Mouse (Mus musculus): Measurements from ENCODE around the gene Tmem88. TPM values are rescaled to one million over a fixed set of nuclear protein-coding genes. Genes with fewer than 3 reads are reported as not detected.

Tmem88 gene
- polyA plus RNA-seq, 1 experiment from 2014 or later: 13.6 TPM

DNA sequence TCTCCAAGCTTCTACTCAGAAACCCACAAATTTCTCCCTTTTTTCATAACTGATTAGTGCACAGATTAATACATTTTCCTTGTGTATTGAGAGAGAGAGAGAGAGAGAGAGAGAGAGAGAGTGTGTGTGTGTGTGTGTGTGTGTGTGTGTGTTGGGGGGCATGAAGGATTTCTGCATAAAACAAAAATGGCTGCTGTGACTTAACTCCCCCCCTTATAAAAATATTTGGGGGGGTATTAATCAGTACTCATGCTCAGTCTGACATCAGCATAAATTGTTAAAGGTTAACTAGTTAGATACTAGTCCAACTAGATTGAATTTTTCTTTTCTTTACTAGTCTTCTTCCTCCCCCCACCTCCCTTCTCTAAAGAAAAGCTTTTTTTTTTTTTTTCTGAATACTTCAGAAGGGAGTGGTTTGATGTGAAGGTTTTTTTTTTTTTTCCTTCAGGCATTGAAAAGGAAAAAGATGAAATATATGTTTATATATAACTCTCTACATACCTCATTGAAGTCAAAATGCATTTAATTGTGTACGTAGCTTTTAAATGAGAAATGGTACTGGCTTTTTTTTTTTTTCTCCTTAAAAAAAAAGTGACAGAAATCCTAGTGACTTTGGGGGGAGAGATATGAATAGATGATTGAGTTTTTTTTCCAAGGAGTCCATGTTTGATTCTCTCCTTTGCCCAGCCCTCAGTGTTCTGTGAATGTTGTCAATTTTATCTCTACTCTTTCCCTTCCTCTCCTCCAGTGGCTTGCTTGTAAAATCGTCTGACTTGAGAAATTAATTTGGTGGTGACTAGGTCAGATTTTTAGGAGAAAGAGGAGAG is 27.8 kb downstream of the Tmem88 start:
- H3K27ac ChIP-seq (replicated peaks; ENCODE audit: low read depth, low read length): peak overlapping the region; percentile 99

DNA sequence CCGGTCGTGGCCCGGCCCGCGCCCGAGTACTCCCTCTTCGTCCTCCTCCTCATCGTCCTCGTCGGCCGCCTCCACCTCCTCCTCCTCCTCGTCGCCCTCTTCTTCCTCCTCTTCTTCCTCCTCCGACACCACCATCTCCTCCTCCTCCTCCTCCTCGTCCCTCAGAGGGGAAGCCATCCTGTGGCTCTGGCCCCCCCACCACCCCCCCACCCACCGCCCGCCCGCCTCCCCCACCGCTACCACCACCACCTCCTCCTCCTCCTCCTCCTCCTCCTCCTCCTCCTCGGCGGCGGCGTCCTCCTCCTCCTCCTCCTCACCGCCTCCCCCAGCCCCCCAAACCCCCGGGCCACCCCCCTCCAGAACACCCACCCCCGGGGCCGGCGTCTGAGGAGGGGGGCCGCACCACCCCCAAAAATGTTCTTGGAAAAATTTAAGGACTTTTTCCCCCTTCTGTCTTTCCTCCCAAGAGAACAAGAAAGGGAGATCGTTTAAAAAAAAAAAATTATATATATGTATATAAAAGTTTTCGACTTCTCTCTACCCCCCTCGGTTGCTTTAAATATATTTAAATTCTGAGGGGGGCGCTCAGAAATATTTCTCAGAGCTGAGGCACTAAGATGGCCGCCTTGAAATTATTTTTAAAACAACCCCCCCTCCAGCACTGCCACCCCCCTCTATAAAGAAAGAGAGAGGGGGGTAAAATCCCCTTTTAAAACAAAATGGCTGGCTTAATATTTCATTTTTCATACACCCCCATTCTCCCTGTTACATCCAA is 28.6 kb downstream of the Tmem88 start, which contains the start of gene Chd3:
Gene Chd3 (minus strand): TSS at position 192 of the 775 bp plus-strand sequence.
- Histone ChIP-seq H3K4me2 (ENCODE audit: low read depth, low read length) (peak within 1 kb of the TSS; percentile 90), H3K36me3 (replicated peaks; ENCODE audit: control insufficient read depth, insufficient read depth, low read depth, low read length) (no peaks in the 10 kb centered on the region; the same call in 1 of the 2 replicates), H3K9ac (replicated peaks; ENCODE audit: low read length) (peak within 1 kb of the TSS; percentile 100), H3K4me1 (ENCODE audit: control insufficient read depth, insufficient read depth, low read length) (peaks cover 12% of the 10 kb centered on the region), H3K9me3 (replicated peaks; ENCODE audit: control insufficient read depth, low read length) (no peaks in the 10 kb centered on the region), H3K27me3 (ENCODE audit: control insufficient read depth, insufficient read depth, low read length) (no peaks in the 10 kb centered on the region), H3K27ac (replicated peaks; ENCODE audit: low read depth, low read length) (peak within 1 kb of the TSS; percentile 99), H3K4me3 (ENCODE audit: low read depth, low read length) (peak within 1 kb of the TSS; percentile 99)
- 10% methylated on average over 6 of the region's 34 CpGs for WGBS
- no peak for ATAC-seq (replicated peaks; ENCODE audit: insufficient number of reproducible peaks, low FRiP score, low TSS enrichment, low read depth)
- peak; percentile 34 for DNase-seq (ENCODE audit: low spot score)

More for the DNA sequence above, 27.8 kb downstream of the Tmem88 start:
- ATAC-seq (replicated peaks; ENCODE audit: insufficient number of reproducible peaks, low FRiP score, low TSS enrichment, low read depth): no peak
- Histone ChIP-seq H3K27me3 (ENCODE audit: control insufficient read depth, insufficient read depth, low read length) (no peaks in the 10 kb centered on the region), H3K4me1 (ENCODE audit: control insufficient read depth, insufficient read depth, low read length) (peaks cover 4% of the 10 kb centered on the region), H3K36me3 (replicated peaks; ENCODE audit: control insufficient read depth, insufficient read depth, low read depth, low read length) (no peaks in the 10 kb centered on the region; the same call in 1 of the 2 replicates), H3K4me2 (ENCODE audit: low read depth, low read length) (peak overlapping the region; percentile 90), H3K9me3 (replicated peaks; ENCODE audit: control insufficient read depth, low read length) (no peaks in the 10 kb centered on the region), H3K4me3 (ENCODE audit: low read depth, low read length) (peak overlapping the region; percentile 99), H3K9ac (replicated peaks; ENCODE audit: low read length) (peak overlapping the region; percentile 100)
- 27% methylated on average over 2 of the region's 2 CpGs for WGBS
- peak; percentile 21 for DNase-seq (ENCODE audit: low spot score)

DNA sequence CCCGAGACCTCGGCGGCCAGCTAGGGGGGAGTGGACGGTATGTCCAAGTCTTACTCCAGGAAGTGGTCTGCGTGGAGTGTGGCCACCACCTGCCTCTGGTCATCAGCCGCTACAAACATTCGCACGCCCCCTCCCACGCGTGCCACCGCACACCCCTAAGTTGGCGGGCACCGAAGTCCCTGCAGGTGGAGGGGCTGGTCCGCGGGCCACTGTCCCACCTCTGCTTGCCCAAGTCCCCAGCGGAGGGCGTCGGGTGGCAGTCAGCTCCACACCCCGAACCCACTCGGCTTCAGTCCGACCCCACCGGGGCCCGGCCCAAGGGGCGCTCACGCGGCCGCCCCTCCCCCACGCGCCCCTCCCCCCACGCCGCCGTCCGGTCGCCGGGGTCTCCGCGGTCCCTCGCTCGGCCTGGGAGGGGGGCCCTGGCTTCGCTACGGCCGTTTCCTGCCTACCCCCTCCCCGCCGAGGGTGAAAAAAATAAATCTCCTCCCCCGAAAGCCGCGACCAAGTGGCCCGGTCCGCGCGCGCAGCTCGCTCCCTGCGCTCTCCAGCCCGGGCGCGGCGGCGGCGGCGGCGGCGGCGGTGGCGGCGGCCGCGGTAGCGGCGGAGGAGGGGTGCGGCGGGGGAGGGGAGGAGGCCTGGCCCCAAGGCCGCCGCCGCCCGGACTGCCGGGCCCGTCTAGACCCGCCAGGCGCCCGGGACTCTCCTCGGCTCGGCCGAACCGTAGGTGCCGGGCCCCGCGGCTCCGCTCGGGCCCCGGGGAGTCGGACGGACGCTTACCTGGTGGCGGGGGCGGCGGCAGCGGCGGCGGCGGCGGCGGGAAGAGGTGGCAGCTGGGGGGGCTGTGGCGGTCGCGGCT is 29.4 kb downstream of the Tmem88 start:
- H3K27me3 ChIP-seq (ENCODE audit: control insufficient read depth, insufficient read depth, low read length): no peaks in the 10 kb centered on the region
- H3K4me1 ChIP-seq (ENCODE audit: control insufficient read depth, insufficient read depth, low read length): peaks cover 13% of the 10 kb centered on the region
- 0 out of 2 replicates have a peak, but pooled peaks have one; percentile 2 for ATAC-seq (replicated peaks; ENCODE audit: insufficient number of reproducible peaks, low FRiP score, low TSS enrichment, low read depth)
- no peaks in the 10 kb centered on the region for H3K9me3 ChIP-seq (replicated peaks; ENCODE audit: control insufficient read depth, low read length)
- peak; percentile 53 for DNase-seq (ENCODE audit: low spot score)
- H3K27ac ChIP-seq (replicated peaks; ENCODE audit: low read depth, low read length): peak overlapping the region; percentile 99
- peaks cover 1% of the 10 kb centered on the region for H3K36me3 ChIP-seq (replicated peaks; ENCODE audit: control insufficient read depth, insufficient read depth, low read depth, low read length)
- peak overlapping the region; percentile 90 for H3K4me2 ChIP-seq (ENCODE audit: low read depth, low read length)
- 0% methylated on average over 56 of the region's 106 CpGs for WGBS
- peak overlapping the region; percentile 99 for H3K4me3 ChIP-seq (ENCODE audit: low read depth, low read length)
- peak overlapping the region; percentile 100 for H3K9ac ChIP-seq (replicated peaks; ENCODE audit: low read length)

DNA sequence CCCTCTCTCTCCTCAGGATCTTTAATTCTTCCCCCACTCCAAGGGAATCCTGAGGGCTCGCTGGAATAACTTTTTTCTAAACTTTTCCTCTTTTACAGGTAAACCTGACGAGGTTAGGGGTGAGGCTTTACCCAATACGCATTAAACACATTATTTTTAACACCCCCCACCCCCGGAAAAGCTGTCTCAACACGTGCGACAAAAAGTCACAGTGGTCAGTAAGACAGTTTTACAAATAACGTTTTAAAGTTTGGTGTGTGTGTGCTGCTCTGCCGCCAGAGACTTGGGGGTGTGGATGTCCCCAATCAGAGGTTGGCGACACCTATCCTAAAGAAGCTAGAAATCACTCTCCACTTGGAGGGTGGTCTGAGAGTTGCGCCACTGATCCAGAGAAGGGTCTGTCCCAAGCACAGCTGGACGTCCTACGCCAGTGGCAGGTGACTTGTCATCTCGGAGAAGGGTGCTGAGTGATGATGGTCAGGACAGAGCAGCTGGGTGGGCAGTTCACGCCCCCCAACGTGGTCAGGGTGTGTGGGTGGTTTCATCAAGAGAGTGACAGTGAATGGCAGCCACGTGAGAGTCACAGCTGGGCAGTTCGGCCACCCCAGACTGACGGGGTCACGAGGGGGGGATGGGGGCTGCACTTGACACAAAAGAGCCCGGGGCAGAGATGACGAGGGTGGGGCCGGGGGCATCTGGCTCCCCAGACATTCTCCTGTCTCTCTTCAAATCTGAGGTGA is 30.2 kb downstream of the Tmem88 start:
- Histone ChIP-seq H3K4me1 (ENCODE audit: control insufficient read depth, insufficient read depth, low read length) (peaks cover 13% of the 10 kb centered on the region), H3K27ac (replicated peaks; ENCODE audit: low read depth, low read length) (peak overlapping the region; percentile 99), H3K4me2 (ENCODE audit: low read depth, low read length) (peak overlapping the region; percentile 90), H3K27me3 (ENCODE audit: control insufficient read depth, insufficient read depth, low read length) (no peaks in the 10 kb centered on the region), H3K36me3 (replicated peaks; ENCODE audit: control insufficient read depth, insufficient read depth, low read depth, low read length) (peaks cover 7% of the 10 kb centered on the region), H3K4me3 (ENCODE audit: low read depth, low read length) (peak overlapping the region; percentile 99), H3K9ac (replicated peaks; ENCODE audit: low read length) (peak overlapping the region; percentile 100), H3K9me3 (replicated peaks; ENCODE audit: control insufficient read depth, low read length) (no peaks in the 10 kb centered on the region)
- peak; percentile 54 for DNase-seq (ENCODE audit: low spot score)
- 0 out of 2 replicates have a peak, but pooled peaks have one; percentile 5 for ATAC-seq (replicated peaks; ENCODE audit: insufficient number of reproducible peaks, low FRiP score, low TSS enrichment, low read depth)
- under 1% methylated on average over 22 of the region's 22 CpGs for WGBS

DNA sequence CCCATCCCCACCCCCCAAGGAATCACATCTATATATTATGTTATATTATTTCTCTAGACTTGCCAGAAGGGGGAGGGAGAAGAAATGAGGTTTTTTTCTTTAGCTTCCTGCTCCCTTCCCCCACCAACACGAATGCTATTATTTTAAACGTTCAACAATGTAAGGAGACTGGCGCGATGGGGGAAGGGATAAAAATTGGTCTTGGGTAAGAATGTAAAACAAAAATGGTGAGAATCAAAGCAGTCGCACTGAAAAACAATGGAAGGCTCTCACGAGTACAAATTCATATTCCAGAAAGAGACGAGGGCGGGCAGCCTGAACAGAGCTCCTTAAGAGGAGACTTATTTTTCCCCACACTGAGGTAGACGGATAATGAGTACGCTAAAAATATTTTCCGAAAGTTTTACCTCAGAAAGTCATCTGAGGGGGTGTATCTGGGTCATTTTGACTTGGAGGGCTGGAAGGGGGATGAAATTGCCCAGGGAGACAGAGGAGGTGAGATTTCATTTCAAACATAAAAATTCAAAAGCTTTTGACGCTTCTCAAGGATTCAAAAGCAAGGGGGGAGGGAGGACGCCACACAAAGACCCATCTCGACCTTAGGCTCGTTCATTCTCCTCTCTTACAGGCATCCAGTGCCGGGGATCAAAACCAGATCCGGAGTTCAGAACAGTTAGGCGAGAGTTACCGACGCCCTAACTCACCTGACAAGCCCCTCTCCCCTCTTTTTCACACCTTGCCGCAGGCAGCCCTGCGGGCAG is 31.0 kb downstream of the Tmem88 start:
- H3K9ac ChIP-seq (replicated peaks; ENCODE audit: low read length): peak overlapping the region; percentile 100
- H3K27ac ChIP-seq (replicated peaks; ENCODE audit: low read depth, low read length): peak overlapping the region; percentile 99
- peaks cover 7% of the 10 kb centered on the region for H3K36me3 ChIP-seq (replicated peaks; ENCODE audit: control insufficient read depth, insufficient read depth, low read depth, low read length)
- ATAC-seq (replicated peaks; ENCODE audit: insufficient number of reproducible peaks, low FRiP score, low TSS enrichment, low read depth) (no peak), DNase-seq (ENCODE audit: low spot score) (peak; percentile 64)
- peaks cover 15% of the 10 kb centered on the region for H3K4me1 ChIP-seq (ENCODE audit: control insufficient read depth, insufficient read depth, low read length)
- peak overlapping the region; percentile 99 for H3K4me3 ChIP-seq (ENCODE audit: low read depth, low read length)
- H3K4me2 ChIP-seq (ENCODE audit: low read depth, low read length): peak overlapping the region; percentile 90
- WGBS: under 1% methylated on average over 22 of the region's 22 CpGs
- H3K9me3 ChIP-seq (replicated peaks; ENCODE audit: control insufficient read depth, low read length): no peaks in the 10 kb centered on the region
- H3K27me3 ChIP-seq (ENCODE audit: control insufficient read depth, insufficient read depth, low read length): no peaks in the 10 kb centered on the region

DNA sequence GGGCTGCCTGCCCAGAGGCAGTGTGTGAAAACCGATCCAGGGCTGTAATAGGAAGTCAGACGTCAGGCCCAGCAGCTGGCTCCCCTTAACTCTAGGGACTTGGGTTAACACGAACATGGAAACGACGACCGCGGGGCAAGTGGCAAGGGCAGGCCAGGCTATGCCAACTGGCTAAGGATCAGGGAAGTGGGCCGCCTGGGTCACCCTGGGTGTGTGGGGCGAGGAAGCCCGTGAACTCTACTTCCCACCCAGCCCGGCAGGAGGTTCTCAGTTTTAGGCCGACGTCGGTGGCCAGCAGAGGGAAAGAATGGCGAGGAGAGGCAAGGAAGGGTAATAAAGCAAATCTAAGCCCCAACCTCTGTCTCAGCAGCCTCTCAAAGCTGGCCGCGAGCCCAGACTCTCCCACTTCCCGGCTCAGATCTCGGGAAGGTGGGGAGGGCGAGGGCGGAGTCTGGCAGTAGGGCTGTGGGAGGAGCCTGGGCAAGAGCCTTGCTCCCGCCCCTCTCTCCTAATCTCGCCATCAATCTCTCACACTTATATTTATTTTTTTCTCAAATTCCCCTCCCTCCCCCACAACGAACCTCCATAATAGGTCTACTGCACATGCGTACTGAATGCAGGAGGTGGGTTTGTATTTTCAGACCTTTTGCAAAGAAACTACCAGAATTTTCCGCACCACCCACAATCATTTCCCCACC is 31.7 kb downstream of the Tmem88 start:
- H3K36me3 ChIP-seq (replicated peaks; ENCODE audit: control insufficient read depth, insufficient read depth, low read depth, low read length): peaks cover 12% of the 10 kb centered on the region
- DNase-seq (ENCODE audit: low spot score) (peak; percentile 95), ATAC-seq (replicated peaks; ENCODE audit: insufficient number of reproducible peaks, low FRiP score, low TSS enrichment, low read depth) (peak; percentile 78)
- H3K9me3 ChIP-seq (replicated peaks; ENCODE audit: control insufficient read depth, low read length): no peaks in the 10 kb centered on the region
- WGBS: under 1% methylated on average over 26 of the region's 26 CpGs
- peak overlapping the region; percentile 65 for H3K9ac ChIP-seq (replicated peaks; ENCODE audit: low read length)
- H3K4me3 ChIP-seq (ENCODE audit: low read depth, low read length): peak overlapping the region; percentile 34
- H3K27ac ChIP-seq (replicated peaks; ENCODE audit: low read depth, low read length): peak overlapping the region; percentile 96
- no peaks in the 10 kb centered on the region for H3K27me3 ChIP-seq (ENCODE audit: control insufficient read depth, insufficient read depth, low read length)
- peak overlapping the region; percentile 69 for H3K4me2 ChIP-seq (ENCODE audit: low read depth, low read length)
- peaks cover 15% of the 10 kb centered on the region for H3K4me1 ChIP-seq (ENCODE audit: control insufficient read depth, insufficient read depth, low read length)
